Comparison of ENCODE assay signal across 8 mouse cellular contexts in genomic region chr11:69991711-69992110, GRCm38 (mm10). TPM values are rescaled to one million over a fixed set of nuclear protein-coding genes. Genes with fewer than 3 reads are reported as not detected.
A peak's percentile ranks its signal among the peaks of the same experiment; 100 is the strongest.
DNase-seq lines count a peak whose midpoint lies in the region; ATAC-seq and TF ChIP-seq lines count a peak whose summit lies in the region.

No protein-coding gene starts in this region.

- TF ChIP-seq CTCF in kidney, postnatal 0 days (IDR thresholded peaks at IDR 0.05; ENCODE audit: low read depth), result no peak

- H3K9ac ChIP-seq in kidney, postnatal 0 days (ENCODE audit: low read depth, low read length), result peak overlapping the region; percentile 85
- peak overlapping the region; percentile 86 for H3K9ac ChIP-seq in embryonic facial prominence, embryonic 11.5 days (replicated peaks; ENCODE audit: low read length)
- peak overlapping the region; percentile 83 for H3K9ac ChIP-seq in intestine, embryonic 14.5 days (ENCODE audit: low read length)
- H3K9ac ChIP-seq in midbrain, embryonic 16.5 days (ENCODE audit: low read depth, low read length), result peak overlapping the region; percentile 72

- peak overlapping the region; percentile 73 for H3K4me2 ChIP-seq in kidney, postnatal 0 days (ENCODE audit: low read length)
- H3K4me2 ChIP-seq in embryonic facial prominence, embryonic 11.5 days (ENCODE audit: low read depth, low read length), result peak overlapping the region; percentile 82
- H3K4me2 ChIP-seq in intestine, embryonic 14.5 days (ENCODE audit: low read length), result peak overlapping the region; percentile 71
- H3K4me2 ChIP-seq in midbrain, embryonic 16.5 days (ENCODE audit: low read length), result peak overlapping the region; percentile 60

- H3K4me1 ChIP-seq in kidney, postnatal 0 days (replicated peaks; ENCODE audit: insufficient read depth, low read length), result peaks cover 7% of the 10 kb centered on the region
- no peaks in the 10 kb centered on the region; the same call in 1 of the 2 replicates for H3K4me1 ChIP-seq in embryonic facial prominence, embryonic 11.5 days (ENCODE audit: control insufficient read depth, insufficient read depth, low read length)
- peaks cover 12% of the 10 kb centered on the region for H3K4me1 ChIP-seq in intestine, embryonic 14.5 days (replicated peaks; ENCODE audit: control insufficient read depth, insufficient read depth, low read length)
- peaks cover 19% of the 10 kb centered on the region for H3K4me1 ChIP-seq in midbrain, embryonic 16.5 days (ENCODE audit: control insufficient read depth, insufficient read depth, low read length)

- no peaks in the 10 kb centered on the region for H3K9me3 ChIP-seq in kidney, postnatal 0 days (replicated peaks; ENCODE audit: low read length)
- no peaks in the 10 kb centered on the region for H3K9me3 ChIP-seq in embryonic facial prominence, embryonic 11.5 days (replicated peaks; ENCODE audit: control insufficient read depth, low read length)
- H3K9me3 ChIP-seq in intestine, embryonic 14.5 days (ENCODE audit: control insufficient read depth, low read length), result no peaks in the 10 kb centered on the region
- no peaks in the 10 kb centered on the region for H3K9me3 ChIP-seq in midbrain, embryonic 16.5 days (replicated peaks; ENCODE audit: control insufficient read depth, low read length, poor library complexity, severe bottlenecking)

- peak overlapping the region; percentile 84 for H3K27ac ChIP-seq in kidney, postnatal 0 days
- H3K27ac ChIP-seq in embryonic facial prominence, embryonic 11.5 days (replicated peaks; ENCODE audit: low read depth, low read length), result peak overlapping the region; percentile 81
- H3K27ac ChIP-seq in intestine, embryonic 14.5 days (ENCODE audit: low read depth), result peak overlapping the region; percentile 88
- H3K27ac ChIP-seq in midbrain, embryonic 16.5 days (ENCODE audit: low read length), result peak overlapping the region; percentile 83

- peaks cover 45% of the 10 kb centered on the region for H3K36me3 ChIP-seq in kidney, postnatal 0 days (ENCODE audit: insufficient read depth, low read length)
- peaks cover 13% of the 10 kb centered on the region for H3K36me3 ChIP-seq in embryonic facial prominence, embryonic 11.5 days (replicated peaks; ENCODE audit: control insufficient read depth, insufficient read depth, low read depth, low read length)
- H3K36me3 ChIP-seq in intestine, embryonic 14.5 days (ENCODE audit: control insufficient read depth, insufficient read depth, low read length), result peaks cover 53% of the 10 kb centered on the region
- peaks cover 25% of the 10 kb centered on the region for H3K36me3 ChIP-seq in midbrain, embryonic 16.5 days (ENCODE audit: control insufficient read depth, insufficient read depth, low read length)

- no peaks in the 10 kb centered on the region for H3K27me3 ChIP-seq in kidney, postnatal 0 days (ENCODE audit: insufficient read depth, low read length)
- H3K27me3 ChIP-seq in embryonic facial prominence, embryonic 11.5 days (ENCODE audit: control insufficient read depth, insufficient read depth, low read length), result no peaks in the 10 kb centered on the region
- no peaks in the 10 kb centered on the region for H3K27me3 ChIP-seq in intestine, embryonic 14.5 days (replicated peaks; ENCODE audit: control insufficient read depth, insufficient read depth, low read length)
- no peaks in the 10 kb centered on the region for H3K27me3 ChIP-seq in midbrain, embryonic 16.5 days (ENCODE audit: control insufficient read depth, insufficient read depth, low read depth, low read length)

- no peak for ATAC-seq in kidney, postnatal 0 days (replicated peaks; ENCODE audit: low FRiP score, low read depth)
- ATAC-seq in embryonic facial prominence, embryonic 11.5 days (replicated peaks; ENCODE audit: insufficient number of reproducible peaks, low FRiP score, low TSS enrichment, low read depth), result no peak
- peak; percentile 12; the same call in 1 of the 2 replicates for ATAC-seq in intestine, embryonic 14.5 days (replicated peaks; ENCODE audit: low FRiP score, low TSS enrichment, low read depth)
- 0 out of 2 replicates have a peak, but pooled peaks have one; percentile 5 for ATAC-seq in midbrain, embryonic 16.5 days

- peak overlapping the region; percentile 82 for H3K4me3 ChIP-seq in kidney, postnatal 0 days (replicated peaks; ENCODE audit: low read depth, low read length)
- peak overlapping the region; percentile 74 for H3K4me3 ChIP-seq in embryonic facial prominence, embryonic 11.5 days (ENCODE audit: low read depth, low read length)
- H3K4me3 ChIP-seq in intestine, embryonic 14.5 days (ENCODE audit: low read depth, low read length), result peak overlapping the region; percentile 78
- peak overlapping the region; percentile 54 for H3K4me3 ChIP-seq in midbrain, embryonic 16.5 days (ENCODE audit: low read depth, low read length)

- 0% methylated on average over 15 of the region's 15 CpGs for whole genome bisulfite sequencing in kidney, postnatal 0 days
- 0% methylated on average over 15 of the region's 15 CpGs for WGBS in embryonic facial prominence, embryonic 11.5 days
- WGBS in intestine, embryonic 14.5 days, result 0% methylated on average over 15 of the region's 15 CpGs
- WGBS in midbrain, embryonic 16.5 days, result 0% methylated on average over 15 of the region's 15 CpGs

- no peak for DNase-seq in kidney, postnatal 0 days (ENCODE audit: low spot score)
- DNase-seq in kidney, adult 9 months, result no peak
- DNase-seq in embryonic facial prominence, embryonic 11.5 days (ENCODE audit: low spot score), result no peak
- DNase-seq in intestine, embryonic 14.5 days (ENCODE audit: low spot score), result no peak
- DNase-seq in left cerebral cortex, postnatal 4 days, result no peak
- no peak for DNase-seq in kidney, postnatal 4 days
- DNase-seq in gastrocnemius, postnatal 14 days, result no peak

- intact Hi-C loops in left cerebral cortex, postnatal 4 days (cut with DNase I), result no loop called here
- intact Hi-C loops in gastrocnemius, postnatal 14 days (cut with DNase I; ENCODE audit: low total_unique reads), result no loop called here

RNA-seq across cellular contexts. Expression of gene Gabarap, which starts 0.8 kb away (rescaled TPM):
- 626 TPM in 2 replicates for polyA plus RNA-seq in kidney, postnatal 0 days (2015; fragmentation: Nextera tagmentation; extraction: Ambion mirVana)
- polyA plus RNA-seq in embryonic facial prominence, embryonic 11.5 days (2014; fragmentation: Nextera tagmentation; extraction: Ambion mirVana), result 474 and 509 TPM in 2 replicates
- 481 and 495 TPM in 2 replicates for polyA plus RNA-seq in intestine, embryonic 14.5 days (2014; fragmentation: Nextera tagmentation; extraction: Ambion mirVana)
- polyA plus RNA-seq in midbrain, embryonic 16.5 days (2015; fragmentation: Nextera tagmentation; extraction: Ambion mirVana), result 527 and 528 TPM in 2 replicates
- 100 to 1,000 TPM; 303 to 307 TPM for total RNA-seq in left cerebral cortex, postnatal 4 days (2021)
- total RNA-seq in gastrocnemius, postnatal 14 days (2021), result 100 to 1,000 TPM; 170 to 180 TPM

RNA-seq across cellular contexts. Expression of gene Phf23, which starts 3.9 kb away (rescaled TPM):
- 61.9 and 62.6 TPM in 2 replicates for polyA plus RNA-seq in kidney, postnatal 0 days (2015; fragmentation: Nextera tagmentation; extraction: Ambion mirVana)
- 57.7 and 58.0 TPM in 2 replicates for polyA plus RNA-seq in embryonic facial prominence, embryonic 11.5 days (2014; fragmentation: Nextera tagmentation; extraction: Ambion mirVana)
- polyA plus RNA-seq in intestine, embryonic 14.5 days (2014; fragmentation: Nextera tagmentation; extraction: Ambion mirVana), result 37.6 and 43.9 TPM in 2 replicates
- polyA plus RNA-seq in midbrain, embryonic 16.5 days (2015; fragmentation: Nextera tagmentation; extraction: Ambion mirVana), result 51.2 and 58.6 TPM in 2 replicates
- total RNA-seq in left cerebral cortex, postnatal 4 days (2021), result 10 to 100 TPM; 46.2 to 48.7 TPM
- total RNA-seq in gastrocnemius, postnatal 14 days (2021), result 10 to 100 TPM; 20.4 to 20.7 TPM

RNA-seq across cellular contexts. Expression of gene Dvl2, which starts 8.7 kb away (rescaled TPM):
- polyA plus RNA-seq in kidney, postnatal 0 days (2015; fragmentation: Nextera tagmentation; extraction: Ambion mirVana), result 25.8 and 27.1 TPM in 2 replicates
- 34.9 and 35.7 TPM in 2 replicates for polyA plus RNA-seq in embryonic facial prominence, embryonic 11.5 days (2014; fragmentation: Nextera tagmentation; extraction: Ambion mirVana)
- 32.0 and 32.6 TPM in 2 replicates for polyA plus RNA-seq in intestine, embryonic 14.5 days (2014; fragmentation: Nextera tagmentation; extraction: Ambion mirVana)
- polyA plus RNA-seq in midbrain, embryonic 16.5 days (2015; fragmentation: Nextera tagmentation; extraction: Ambion mirVana), result 21.9 and 26.1 TPM in 2 replicates
- total RNA-seq in left cerebral cortex, postnatal 4 days (2021), result 10 to 100 TPM; 38.8 to 40.1 TPM
- 1 to 10 TPM; 5.1 to 7.8 TPM for total RNA-seq in gastrocnemius, postnatal 14 days (2021)

RNA-seq across cellular contexts. Expression of gene Elp5, which starts 9.4 kb away (rescaled TPM):
- 97.3 and 97.9 TPM in 2 replicates for polyA plus RNA-seq in kidney, postnatal 0 days (2015; fragmentation: Nextera tagmentation; extraction: Ambion mirVana)
- 156 and 157 TPM in 2 replicates for polyA plus RNA-seq in embryonic facial prominence, embryonic 11.5 days (2014; fragmentation: Nextera tagmentation; extraction: Ambion mirVana)
- 104 and 119 TPM in 2 replicates for polyA plus RNA-seq in intestine, embryonic 14.5 days (2014; fragmentation: Nextera tagmentation; extraction: Ambion mirVana)
- polyA plus RNA-seq in midbrain, embryonic 16.5 days (2015; fragmentation: Nextera tagmentation; extraction: Ambion mirVana), result 162 and 173 TPM in 2 replicates
- total RNA-seq in left cerebral cortex, postnatal 4 days (2021), result 100 to 1,000 TPM; 112 to 116 TPM
- 10 to 100 TPM; 43.0 to 52.9 TPM for total RNA-seq in gastrocnemius, postnatal 14 days (2021)

RNA-seq across cellular contexts. Expression of gene Ctdnep1, which starts 10.8 kb away (rescaled TPM):
- 28.3 and 29.1 TPM in 2 replicates for polyA plus RNA-seq in kidney, postnatal 0 days (2015; fragmentation: Nextera tagmentation; extraction: Ambion mirVana)
- 26.2 and 26.5 TPM in 2 replicates for polyA plus RNA-seq in embryonic facial prominence, embryonic 11.5 days (2014; fragmentation: Nextera tagmentation; extraction: Ambion mirVana)
- 28.6 and 29.3 TPM in 2 replicates for polyA plus RNA-seq in intestine, embryonic 14.5 days (2014; fragmentation: Nextera tagmentation; extraction: Ambion mirVana)
- polyA plus RNA-seq in midbrain, embryonic 16.5 days (2015; fragmentation: Nextera tagmentation; extraction: Ambion mirVana), result 23.0 and 24.4 TPM in 2 replicates
- total RNA-seq in left cerebral cortex, postnatal 4 days (2021), result 100 to 1,000 TPM in 1 of 2 experiments, 10 to 100 TPM in 1; 89.3 to 102 TPM
- total RNA-seq in gastrocnemius, postnatal 14 days (2021), result 100 to 1,000 TPM; 185 to 209 TPM

Comparison
In these comparisons a context has a peak if more than half of its experiments do, and no peak if none do; other contexts are left out.
1. ATAC-seq: peak in intestine, embryonic 14.5 days (single experiment) and midbrain, embryonic 16.5 days (single experiment); none in kidney, postnatal 0 days (single experiment) and embryonic facial prominence, embryonic 11.5 days (single experiment).
2. Peak in every context shown above with its lines, with median percentiles within 50 percentile points of each other: H3K27ac ChIP-seq, H3K4me2 ChIP-seq, H3K4me3 ChIP-seq and H3K9ac ChIP-seq.